Mouse (Mus musculus) cerebellum, adult 2 months (tissue): Measurements from ENCODE around the gene Rps12-ps3. TPM values are rescaled to one million over a fixed set of nuclear protein-coding genes. Genes with fewer than 3 reads are reported as not detected.

Experiments used
- DNase-seq, 2 experiments: peaks; one replicate each; pipeline ENCODE4 v3.0.0; 2021
- H3K27ac ChIP-seq: fragments of 200-500 bp; 2 replicates; pipeline ENCODE4 v1.5.1; 2012; ENCODE audit warnings: low read length, control low read depth, inconsistent platforms; ENCODE audit not compliant: insufficient read depth
- H3K27me3 ChIP-seq: fragments of 200-500 bp; 2 replicates; pipeline ENCODE4 v1.6.1; 2012; ENCODE audit warnings: inconsistent platforms, mild to moderate bottlenecking, low read length, moderate library complexity; ENCODE audit not compliant: control insufficient read depth, insufficient read depth
- H3K4me1 ChIP-seq: fragments of 200-500 bp; 2 replicates; pipeline ENCODE4 v1.6.1; 2011; ENCODE audit warnings: low read length; ENCODE audit not compliant: control insufficient read depth, insufficient read depth
- H3K4me3 ChIP-seq: fragments of 200-500 bp; replicated peaks from 2 replicates; pipeline ENCODE3; 2011; ENCODE audit warnings: mild to moderate bottlenecking, low read depth, low read length, control low read depth; ENCODE audit not compliant: insufficient read depth
- CTCF ChIP-seq: fragments of 200-500 bp; IDR thresholded peaks from 2 replicates; pipeline ENCODE4 v1.5.1; 2011; ENCODE audit warnings: low read depth, mild to moderate bottlenecking, control low read depth, low read length, moderate library complexity, borderline replicate concordance; ENCODE audit not compliant: insufficient read depth
- POLR2A ChIP-seq: fragments of 200-500 bp; IDR thresholded peaks from 2 replicates; pipeline ENCODE4 v1.6.1; 2011; ENCODE audit warnings: low read length, control low read depth, borderline replicate concordance; ENCODE audit not compliant: insufficient read depth
- WGBS: fragments of 180-500 bp; shearing (Covaris S2); methylation state at CpG from one replicate; pipeline ENCODE4 v1.1.7; 2018; 5-methylcytosine and 5-hydroxymethylcytosine counted together
- polyA plus RNA-seq: library from polyadenylated mRNA; depleted of rRNA; stranded (reverse); fragments of >200 nt; gene quantifications from 2 replicates; pipeline ENCODE4 v1.2.3, GENCODE M21; 2012; rRNA removed

The Rps12-ps3 gene
- 71.7 and 84.0 TPM in 2 replicates for polyA plus RNA-seq

DNA sequence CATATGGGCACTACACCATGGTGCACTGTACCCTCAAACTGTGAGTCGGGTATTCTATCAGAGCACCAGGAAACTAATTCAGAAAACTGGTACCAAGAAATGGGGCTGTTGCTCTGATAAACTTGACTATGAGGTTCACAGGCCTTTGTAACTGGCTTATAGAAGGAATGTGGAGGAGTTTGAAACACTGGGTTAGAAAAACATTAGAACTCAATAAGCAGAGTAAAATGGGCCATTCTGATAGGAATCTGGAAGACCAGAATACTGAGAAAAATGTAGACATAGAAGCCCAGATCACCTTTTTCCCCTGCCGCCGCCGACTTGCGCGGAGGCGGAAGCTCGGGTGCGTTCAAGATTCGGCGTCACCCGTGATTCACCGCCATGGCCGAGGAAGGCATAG, at the start of gene Rps12-ps3:
TSS of gene Rps12-ps3 (plus strand) at position 301 of the 400 bp plus-strand sequence.
- TF ChIP-seq CTCF (no peak), POLR2A (no peak)
- Histone ChIP-seq H3K27ac (no peak within 1 kb of the TSS), H3K27me3 (no peaks in the 10 kb centered on the region), H3K4me1 (no peaks in the 10 kb centered on the region), H3K4me3 (no peak within 1 kb of the TSS)
- 93% methylated on average over 14 of the region's 14 CpGs for WGBS
- DNase-seq, result no peak

DNA sequence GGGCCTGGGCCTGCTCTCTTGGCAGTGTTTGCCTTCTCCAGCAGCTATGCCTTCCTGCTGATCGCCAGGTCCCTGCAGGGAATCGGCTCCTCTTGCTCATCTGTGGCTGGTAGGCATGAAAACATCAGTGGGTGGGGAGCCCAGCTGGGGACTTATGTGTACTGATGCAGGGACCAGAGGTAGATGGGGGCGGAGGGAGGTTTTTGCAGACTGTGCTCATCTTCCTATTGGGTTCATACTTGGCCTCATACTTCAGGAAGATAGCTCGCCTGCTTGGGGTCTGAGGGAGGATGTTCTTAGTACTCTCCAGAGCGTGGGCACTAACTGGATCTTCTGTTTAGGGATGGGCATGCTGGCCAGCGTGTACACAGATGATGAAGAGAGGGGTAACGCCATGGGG, 48.9 kb upstream of the Rps12-ps3 start:
- TF ChIP-seq CTCF, result no peak
- Histone ChIP-seq H3K27ac (no peak overlapping the region), H3K4me3 (no peak overlapping the region), H3K27me3 (no peaks in the 10 kb centered on the region; the same call in 1 of the 2 replicates), H3K4me1 (no peaks in the 10 kb centered on the region)
- 88% methylated on average over 7 of the region's 7 CpGs for WGBS
- DNase-seq, result no peak

DNA sequence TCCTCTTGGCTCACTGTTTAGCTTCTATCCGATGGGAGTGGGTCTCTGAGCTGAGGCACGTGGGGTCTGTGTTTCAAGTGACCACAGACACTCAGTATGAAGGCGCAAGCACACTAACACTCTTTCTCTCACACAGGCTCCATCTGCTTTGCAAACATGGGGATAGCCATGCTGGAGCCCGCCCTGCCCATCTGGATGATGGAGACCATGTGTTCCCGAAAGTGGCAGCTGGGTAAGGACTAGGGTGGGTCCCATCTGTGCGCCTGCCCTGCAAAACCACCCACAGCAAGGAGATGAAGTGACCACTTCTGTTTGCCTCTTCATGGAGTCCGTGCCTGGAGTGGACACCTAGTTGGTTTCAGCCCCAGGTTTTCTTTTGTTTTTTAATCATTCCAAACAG, 45.7 kb upstream of the Rps12-ps3 start:
- TF ChIP-seq POLR2A (no peak), CTCF (no peak)

DNA sequence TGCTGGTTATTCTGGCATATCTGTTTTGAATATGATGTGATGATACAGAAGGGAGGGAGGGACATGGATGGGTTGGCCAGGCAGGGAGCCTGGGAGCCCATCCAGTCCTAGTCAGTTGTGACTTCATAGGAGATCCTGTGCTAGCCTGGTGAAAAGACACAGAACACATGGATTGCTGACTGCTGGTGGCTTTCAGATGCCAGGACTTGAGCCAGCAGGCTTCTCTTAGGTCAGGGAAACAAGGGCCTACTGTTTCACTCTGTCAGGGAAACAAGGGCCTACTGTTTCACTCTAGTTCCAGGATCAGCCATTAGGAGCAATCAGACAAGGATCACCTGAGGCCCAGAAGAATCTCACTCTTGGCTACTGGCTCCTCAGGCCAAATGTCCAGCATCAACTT, 41.2 kb upstream of the Rps12-ps3 start:
- peak in 1 of 2 experiments; percentile 2 for DNase-seq
- no peaks in the 10 kb centered on the region for H3K4me1 ChIP-seq
- no peak overlapping the region for H3K27ac ChIP-seq
- H3K4me3 ChIP-seq, result no peak overlapping the region
- TF ChIP-seq POLR2A (no peak), CTCF (no peak)
- no peaks in the 10 kb centered on the region for H3K27me3 ChIP-seq

More for the DNA sequence above, 45.7 kb upstream of the Rps12-ps3 start:
- WGBS, result 45% methylated on average over 7 of the region's 7 CpGs
- H3K27ac ChIP-seq, result no peak overlapping the region
- no peaks in the 10 kb centered on the region for H3K4me1 ChIP-seq
- no peak overlapping the region for H3K4me3 ChIP-seq
- H3K27me3 ChIP-seq, result no peaks in the 10 kb centered on the region; the same call in 1 of the 2 replicates
- DNase-seq, result no peak

DNA sequence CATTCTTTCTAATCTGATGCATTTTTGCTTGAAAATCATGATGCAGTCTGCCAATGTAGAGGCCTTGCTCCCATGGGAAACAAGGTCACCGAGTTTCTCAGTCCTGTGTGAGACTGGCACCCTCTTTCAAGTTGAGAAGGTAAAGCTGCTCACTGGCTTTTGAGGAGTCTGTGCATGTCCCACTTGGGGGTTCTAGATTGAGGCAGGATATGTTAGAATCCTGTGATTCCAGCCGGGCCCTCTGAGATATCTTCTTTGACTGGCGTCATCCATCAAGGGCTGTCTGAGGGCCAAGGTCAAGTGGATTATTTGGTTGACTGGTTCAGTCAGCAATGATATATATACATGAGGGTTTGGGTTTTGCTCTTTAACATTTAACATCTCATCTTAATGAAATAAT, 40.1 kb upstream of the Rps12-ps3 start:
- no peaks in the 10 kb centered on the region for H3K27me3 ChIP-seq
- 83% methylated on average over 3 of the region's 3 CpGs for WGBS
- TF ChIP-seq CTCF, result no peak
- TF ChIP-seq POLR2A, result no peak
- H3K4me1 ChIP-seq, result no peaks in the 10 kb centered on the region
- DNase-seq, result no peak
- no peak overlapping the region for H3K4me3 ChIP-seq
- no peak overlapping the region for H3K27ac ChIP-seq

DNA sequence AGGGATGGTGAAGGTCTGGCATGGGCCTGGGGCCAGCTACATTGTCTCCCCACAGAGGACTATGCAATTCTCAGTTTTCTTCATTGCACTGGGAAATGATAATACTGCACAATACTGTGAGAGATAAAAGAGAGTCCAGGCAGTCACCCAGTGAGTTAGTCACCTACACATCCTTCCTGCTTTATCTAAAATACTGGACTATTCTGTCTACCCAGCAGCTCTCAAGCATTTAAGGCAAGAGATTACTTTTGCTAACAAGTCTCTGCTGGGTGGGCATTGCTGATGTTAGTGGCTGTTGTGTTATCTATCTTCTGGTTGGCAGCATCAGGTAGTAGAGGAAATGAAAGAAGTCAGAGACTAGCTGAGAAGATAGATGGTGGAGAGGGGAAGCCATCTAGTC, 33.0 kb upstream of the Rps12-ps3 start:
- H3K27me3 ChIP-seq, result no peaks in the 10 kb centered on the region
- no peak overlapping the region for H3K4me3 ChIP-seq
- TF ChIP-seq CTCF, result no peak
- no peak for TF ChIP-seq POLR2A
- no peaks in the 10 kb centered on the region for H3K4me1 ChIP-seq
- H3K27ac ChIP-seq, result no peak overlapping the region
- no peak for DNase-seq

DNA sequence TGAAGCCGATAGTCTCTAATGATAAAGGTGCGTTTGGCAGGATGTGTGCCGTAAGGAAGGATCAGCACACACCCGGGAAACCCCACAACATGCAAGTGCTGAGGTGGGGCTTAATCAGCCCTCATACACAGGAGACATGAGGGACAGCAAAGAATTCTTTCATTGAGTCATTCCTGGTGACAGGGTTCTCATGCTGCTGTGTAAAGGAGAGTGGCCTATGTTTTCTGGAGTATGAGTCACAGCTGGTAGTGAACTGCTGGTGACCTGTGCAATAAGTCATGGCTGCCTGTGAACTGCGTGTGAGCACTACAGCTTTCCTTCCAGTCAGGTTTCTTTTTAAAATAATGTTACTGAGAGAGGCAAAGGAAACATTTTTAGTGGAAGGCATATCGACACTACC, 32.3 kb upstream of the Rps12-ps3 start:
- no peaks in the 10 kb centered on the region for H3K27me3 ChIP-seq
- no peaks in the 10 kb centered on the region for H3K4me1 ChIP-seq
- WGBS, result 85% methylated on average over 6 of the region's 6 CpGs
- no peak overlapping the region for H3K4me3 ChIP-seq
- H3K27ac ChIP-seq, result no peak overlapping the region
- no peak for TF ChIP-seq CTCF
- DNase-seq, result no peak

DNA sequence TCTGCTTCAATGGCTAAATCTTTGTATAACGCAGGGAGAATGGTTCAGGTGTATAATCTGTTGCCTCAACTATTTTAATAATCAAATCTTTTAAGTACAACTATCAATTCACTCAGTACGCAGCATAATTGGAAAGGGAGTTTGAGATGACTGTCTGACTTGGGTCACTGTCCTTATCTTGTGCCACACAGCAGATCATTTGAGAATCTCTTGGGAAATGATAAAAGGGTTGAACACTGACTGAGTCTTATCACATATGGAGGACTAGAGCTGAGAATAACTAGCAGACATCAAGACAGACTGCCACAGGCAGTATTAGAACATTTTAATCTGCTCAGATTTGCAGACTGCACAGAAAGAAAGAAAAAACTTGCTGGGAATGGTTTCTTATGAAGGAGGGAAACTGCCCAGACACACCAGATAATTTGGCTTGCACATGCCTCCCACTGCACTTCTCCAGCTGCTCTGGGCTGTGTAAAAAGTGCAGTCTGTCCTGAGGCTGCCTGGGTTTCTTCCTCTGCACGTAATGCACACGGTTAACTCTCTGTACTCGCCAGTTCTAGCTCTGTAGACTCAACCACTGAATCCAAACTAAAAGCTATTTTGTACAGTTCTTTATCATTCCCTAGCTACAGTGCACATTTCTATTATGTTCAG, 29.8 kb upstream of the Rps12-ps3 start:
- Histone ChIP-seq H3K4me1 (no peaks in the 10 kb centered on the region), H3K27me3 (no peaks in the 10 kb centered on the region), H3K4me3 (no peak overlapping the region), H3K27ac (no peak overlapping the region)
- WGBS, result 84% methylated on average over 5 of the region's 5 CpGs
- DNase-seq, result no peak
- TF ChIP-seq POLR2A (no peak), CTCF (no peak)
